Mouse (Mus musculus) urinary bladder, postnatal 4 days (tissue): Measurements from ENCODE around the gene Il4i1.

Experiments
- DNase-seq, 2 experiments: peaks; one replicate each; pipeline ENCODE4 v3.0.0; 2021 to 2022; ENCODE audit warnings: low spot score in 2 of 2

The Il4i1 gene

DNA sequence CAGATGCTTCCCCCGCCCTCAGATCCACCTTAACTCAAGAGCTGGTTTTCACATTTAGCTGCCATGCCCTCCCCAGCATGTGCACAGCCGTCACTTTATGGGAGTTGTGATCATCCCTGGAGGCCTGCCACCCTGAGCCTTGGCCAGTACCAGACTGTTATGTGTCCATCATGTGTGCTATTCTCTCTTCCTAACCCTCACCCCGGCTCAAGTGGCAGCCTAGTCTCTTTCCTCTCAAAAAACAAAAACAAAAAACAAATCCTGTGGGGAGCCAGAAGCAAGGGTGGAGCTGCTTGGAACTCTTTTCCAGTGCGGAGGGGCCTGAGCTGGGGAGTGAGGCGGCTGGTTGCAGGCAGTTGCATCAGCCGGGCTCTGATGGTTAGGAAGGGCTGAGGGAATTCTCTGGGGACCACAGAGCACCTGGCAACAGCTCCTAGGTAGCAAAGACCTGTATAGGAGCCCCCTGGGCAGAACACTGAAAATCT lies 2.6 kb downstream of the Il4i1 start:
- DNase-seq: peak; percentile 40 to 71

- peak in 1 of 2 experiments; percentile 42 for DNase-seq
Measured at GRCm38 (mm10) chr7:44819391-44819790, 3.2 kb downstream of the Il4i1 start.

DNA sequence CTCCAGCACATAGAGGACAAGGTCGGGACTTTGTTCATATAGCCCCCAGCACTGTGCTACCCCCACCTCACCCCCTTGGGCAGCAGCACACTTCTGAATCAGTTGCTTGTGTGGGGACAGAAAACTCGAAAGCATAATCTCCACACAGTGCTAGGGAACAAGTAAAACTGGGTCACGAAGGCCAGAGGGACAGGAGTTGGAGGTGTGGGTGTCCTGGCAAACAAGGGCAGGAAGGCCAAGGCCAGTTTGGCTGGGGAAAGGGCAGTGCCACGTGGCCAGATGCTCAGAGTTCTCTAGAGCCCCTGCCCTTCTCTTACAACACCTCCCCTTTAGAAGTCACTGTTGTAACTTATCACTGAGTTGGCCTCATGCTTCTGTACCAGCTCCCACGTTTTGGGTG lies 3.7 kb downstream of the Il4i1 start:
- DNase-seq: peak; percentile 15 to 44

- DNase-seq: peak; percentile 5 to 22
Measured at GRCm38 (mm10) chr7:44820525-44820924, 4.3 kb downstream of the Il4i1 start.

GRCm38 (mm10) chr7:44821666-44822448 lies 5.7 kb downstream of the Il4i1 start:
- peak; percentile 13 to 47 for DNase-seq

DNA sequence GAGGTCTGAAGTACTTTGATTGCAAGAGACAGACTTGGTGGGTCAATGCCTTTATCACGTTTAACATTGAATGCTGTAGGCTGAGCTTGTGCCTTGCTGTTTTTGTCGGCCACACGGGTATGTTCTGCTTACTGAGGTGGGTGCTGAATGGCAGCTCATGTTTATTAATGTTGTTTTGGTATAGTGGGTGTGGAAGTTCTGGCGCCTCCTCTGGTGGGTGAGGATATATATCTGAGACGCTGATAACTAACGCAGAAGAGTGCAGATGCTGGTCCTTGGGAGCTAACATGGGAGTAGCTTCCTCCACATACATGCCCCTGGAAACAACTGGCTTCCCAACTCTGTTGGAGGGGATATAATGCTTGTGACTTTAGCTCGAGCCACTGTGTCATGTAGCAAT lies 7.2 kb downstream of the Il4i1 start:
- no peak for DNase-seq

DNA sequence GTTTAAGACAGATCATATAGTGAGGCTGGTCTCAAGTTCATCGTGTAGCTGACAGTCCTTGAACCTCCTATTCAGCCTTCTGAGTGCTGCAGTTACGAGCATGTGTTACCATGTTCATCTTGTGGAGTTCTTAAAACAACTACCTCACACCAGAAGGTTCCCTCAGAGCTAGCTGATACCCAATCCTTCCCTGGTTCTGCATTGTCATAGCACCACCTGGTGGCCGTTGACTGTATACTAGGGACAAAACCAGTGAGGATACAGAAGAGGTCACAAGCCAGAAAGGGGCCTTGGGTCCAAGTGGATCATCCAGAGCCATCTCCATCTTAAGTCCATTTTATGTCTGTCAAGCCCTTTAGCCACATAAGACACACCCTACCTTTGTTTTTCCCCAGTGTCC lies 8.7 kb downstream of the Il4i1 start:
- DNase-seq: peak; percentile 56 to 82

DNA sequence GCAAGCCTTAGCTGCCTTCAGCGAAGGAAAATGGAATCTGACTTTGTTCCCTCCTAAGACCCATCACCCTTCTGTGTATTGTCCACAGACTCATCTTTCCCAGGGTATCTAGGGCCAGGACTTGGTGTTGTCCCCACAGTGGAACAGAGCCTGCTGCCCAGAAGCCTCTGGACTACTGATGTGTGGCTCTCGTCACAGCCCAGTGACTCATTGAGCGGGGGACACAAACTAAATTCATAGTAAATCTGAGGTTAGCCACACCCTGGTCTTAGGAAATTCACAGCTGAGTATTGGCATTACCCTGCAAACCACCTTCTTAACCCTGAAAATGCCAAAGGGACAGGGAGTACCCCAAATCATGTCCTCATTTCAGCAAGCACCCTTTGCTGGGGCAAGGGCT lies 10.6 kb downstream of the Il4i1 start:
- no peak for DNase-seq

- DNase-seq: no peak
Measured at GRCm38 (mm10) chr7:44828706-44829105, 12.5 kb downstream of the Il4i1 start.

DNA sequence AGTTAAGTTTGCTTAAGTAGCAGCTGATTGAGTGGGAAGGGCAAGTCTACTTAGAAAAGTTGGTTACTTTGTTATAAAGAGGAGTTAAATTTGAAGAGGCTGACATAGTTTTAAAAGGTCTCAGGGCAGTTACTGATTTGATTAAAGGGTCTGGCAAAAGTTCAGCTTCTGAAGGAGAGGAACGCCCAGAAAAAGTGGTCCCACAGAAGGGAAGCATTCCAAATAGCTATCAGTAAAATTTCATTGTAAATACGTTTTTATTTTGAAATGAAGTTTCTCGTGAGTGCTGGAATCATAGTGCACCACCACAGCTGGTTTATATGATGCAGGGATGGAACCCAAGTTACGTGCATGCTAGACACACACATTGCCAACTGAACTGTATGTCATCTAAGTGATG lies 16.6 kb downstream of the Il4i1 start:
- no peak for DNase-seq

DNA sequence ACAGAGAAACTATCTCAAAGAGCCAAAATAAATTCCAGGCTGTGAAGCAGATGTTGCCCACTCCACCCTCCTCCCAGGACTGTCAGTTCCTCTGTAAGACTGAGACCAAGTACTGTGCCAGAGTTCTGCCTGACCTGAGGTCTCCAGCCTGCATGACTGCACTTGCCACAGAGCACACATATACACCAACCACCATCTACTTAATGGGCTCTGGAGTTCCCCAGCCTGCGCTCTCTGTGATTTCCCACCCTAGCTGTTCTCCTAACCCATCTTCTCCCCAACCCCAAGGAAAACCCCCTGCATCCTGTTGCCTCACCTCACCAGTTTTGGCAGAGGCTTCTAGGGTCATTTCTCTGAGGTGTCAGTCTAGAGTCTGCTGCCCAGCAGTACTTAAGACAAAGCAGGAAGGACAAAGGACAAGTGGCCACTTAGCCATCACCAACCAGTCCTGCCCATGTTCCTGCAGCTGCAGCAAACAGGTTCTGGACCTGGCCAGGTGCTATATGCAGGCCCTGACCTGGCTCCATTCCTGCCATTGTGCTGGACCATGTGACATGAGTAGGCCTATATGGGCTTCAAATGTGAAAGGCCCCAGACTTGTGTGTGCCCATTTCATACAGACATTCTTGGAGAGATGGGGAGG lies 19.3 kb downstream of the Il4i1 start:
- DNase-seq: no peak

DNA sequence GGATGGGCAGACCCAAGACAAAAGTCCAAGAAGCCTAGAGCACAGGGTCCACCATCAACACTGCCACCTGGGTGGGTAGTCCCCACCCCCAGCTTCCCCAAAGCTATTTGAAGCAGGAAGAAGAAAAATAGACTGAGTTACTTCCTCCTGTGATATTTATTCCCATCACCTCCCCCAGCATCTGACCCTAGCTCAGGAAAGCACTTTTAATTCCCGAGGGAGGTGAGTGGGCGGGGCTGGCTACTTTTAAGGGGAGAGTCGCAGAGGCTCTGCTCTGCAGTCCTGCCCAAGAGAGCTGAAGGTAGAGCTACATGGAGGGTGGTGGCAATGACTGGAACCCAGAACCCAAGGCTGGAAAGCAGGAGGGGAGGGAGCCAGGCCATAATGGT lies 19.8 kb downstream of the Il4i1 start:
- no peak for DNase-seq

DNA sequence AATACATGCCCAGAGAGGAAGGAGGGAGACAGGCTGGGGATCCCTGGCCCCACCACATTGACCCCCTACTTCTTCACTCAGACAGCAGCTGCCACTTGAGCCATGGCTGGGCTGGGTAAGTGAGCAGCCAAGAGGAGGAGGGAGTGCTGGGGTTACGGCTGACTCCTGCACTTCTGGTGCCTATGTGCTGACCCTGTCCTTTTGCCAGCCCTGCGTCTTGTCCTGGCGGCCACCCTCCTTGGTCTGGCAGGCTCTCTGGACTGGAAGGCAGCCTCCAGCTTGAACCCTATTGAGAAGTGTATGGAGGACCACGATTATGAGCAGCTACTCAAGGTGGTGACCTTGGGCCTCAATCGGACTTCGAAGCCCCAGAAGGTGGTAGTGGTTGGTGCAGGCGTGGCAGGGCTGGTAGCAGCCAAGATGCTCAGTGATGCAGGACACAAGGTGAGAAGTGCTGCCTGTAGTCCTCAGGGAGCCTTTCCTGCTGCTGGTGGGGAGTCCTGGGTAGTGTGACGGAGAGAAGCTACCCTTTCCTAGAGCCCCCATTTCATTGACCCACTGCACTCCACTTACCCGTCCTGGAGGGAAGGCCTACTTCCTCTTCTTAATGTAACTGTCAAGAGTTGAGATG lies 20.4 kb downstream of the Il4i1 start:
- DNase-seq: no peak

- no peak for DNase-seq
Measured at GRCm38 (mm10) chr7:44838073-44838472, 21.9 kb downstream of the Il4i1 start.

GRCm38 (mm10) chr7:44839171-44839490 lies 22.9 kb downstream of the Il4i1 start:
- DNase-seq: no peak

- DNase-seq: peak in 1 of 2 experiments; percentile 41
Measured at GRCm38 (mm10) chr7:44839491-44840191, 23.5 kb downstream of the Il4i1 start.

DNA sequence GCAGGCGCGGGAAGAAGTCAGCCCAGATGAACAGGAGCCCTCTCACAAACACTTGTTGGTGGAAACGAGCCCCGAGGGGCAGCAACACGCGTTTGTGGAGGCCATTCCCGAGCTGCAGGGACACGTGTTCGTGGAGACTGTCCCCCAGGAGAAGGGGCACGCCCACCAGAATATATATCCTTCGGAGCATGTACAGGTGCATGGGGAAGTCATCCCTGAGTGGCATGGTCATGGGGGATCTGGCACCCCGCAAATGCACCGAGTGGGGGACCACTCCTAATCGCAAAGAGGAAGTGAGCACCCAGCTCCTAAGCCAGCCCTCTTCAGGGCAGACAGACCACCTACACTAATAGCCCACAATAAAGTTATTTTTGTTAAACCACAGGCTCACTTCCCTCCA lies 24.2 kb downstream of the Il4i1 start:
- DNase-seq: no peak

- DNase-seq: no peak
Measured at GRCm38 (mm10) chr7:44841825-44842463, 25.8 kb downstream of the Il4i1 start.

- no peak for DNase-seq
Measured at GRCm38 (mm10) chr7:44845006-44845405, 28.8 kb downstream of the Il4i1 start.

- DNase-seq: no peak
Measured at GRCm38 (mm10) chr7:44846804-44847203, 30.6 kb downstream of the Il4i1 start.

GRCm38 (mm10) chr7:44847772-44848171 lies 31.6 kb downstream of the Il4i1 start:
- DNase-seq: no peak
